9 mouse cellular contexts compared by ENCODE assay signal in the genomic region with DNA sequence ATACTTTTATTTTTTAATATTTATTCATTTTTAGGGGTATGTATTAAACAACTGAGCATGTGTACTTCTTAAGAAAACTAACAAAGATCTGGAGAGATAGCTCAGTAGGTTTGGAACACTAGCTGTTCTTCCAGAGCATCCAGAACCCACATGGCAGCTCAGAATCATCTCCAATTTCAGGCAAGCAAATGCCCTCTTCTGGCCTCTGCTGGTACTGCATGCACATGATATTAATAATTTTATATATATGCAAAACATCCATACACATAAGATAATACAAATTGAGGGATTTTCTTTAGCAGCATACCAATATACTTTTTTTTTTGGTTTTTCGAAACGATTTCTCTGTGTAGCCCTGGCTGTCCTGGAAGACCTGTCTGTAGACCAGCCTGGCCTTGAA. TPM values are rescaled to one million over a fixed set of nuclear protein-coding genes. Genes with fewer than 3 reads are reported as not detected.
DNase-seq lines count a peak whose midpoint lies in the region; ATAC-seq and TF ChIP-seq lines count a peak whose summit lies in the region.
"Had no signal": no experiment of that assay in that cellular context is flagged by ENCODE, and none has a peak within 500 bp of the region (broad histone marks: within the 10 kb centered on the region; RNA-seq: fewer than 3 reads in every experiment).

No protein-coding gene starts in this region.

- no peak for ATAC-seq in intestine, embryonic 14.5 days (replicated peaks; ENCODE audit: low FRiP score, low TSS enrichment, low read depth)
- no peak for ATAC-seq in intestine, embryonic 16.5 days

- H3K9me3 ChIP-seq in intestine, embryonic 14.5 days (ENCODE audit: control insufficient read depth, low read length): no peaks in the 10 kb centered on the region
- no peaks in the 10 kb centered on the region for H3K9me3 ChIP-seq in intestine, embryonic 16.5 days (ENCODE audit: control insufficient read depth, low read length)
- no peaks in the 10 kb centered on the region for H3K9me3 ChIP-seq in MEL (replicated peaks; ENCODE audit: insufficient read depth, low read length)

- H3K9ac ChIP-seq in intestine, embryonic 14.5 days (ENCODE audit: low read length): no peak overlapping the region
- no peak overlapping the region for H3K9ac ChIP-seq in intestine, embryonic 16.5 days (ENCODE audit: low read depth, low read length)
- no peak overlapping the region for H3K9ac ChIP-seq in MEL (ENCODE audit: control insufficient read depth, low read depth, low read length, poor library complexity, severe bottlenecking)

- H3K4me3 ChIP-seq in intestine, embryonic 14.5 days (ENCODE audit: low read depth, low read length): no peak overlapping the region
- no peak overlapping the region for H3K4me3 ChIP-seq in intestine, embryonic 16.5 days (ENCODE audit: low read length)
- no peak overlapping the region for H3K4me3 ChIP-seq in MEL (ENCODE audit: control insufficient read depth in 1 of 2, insufficient read depth in 1 of 2, low read depth in 2 of 2, low read length in 2 of 2)
- H3K4me3 ChIP-seq in left cerebral cortex, adult 2 months: no peak overlapping the region

- intact Hi-C loops in left cerebral cortex, adult 2 months (cut with DNase I): loop anchor here (10.0 kb wide), 2 partner anchors 401 to 859 kb away; no protein-coding TSS in a partner anchor

- H3K4me1 ChIP-seq in intestine, embryonic 14.5 days (replicated peaks; ENCODE audit: control insufficient read depth, insufficient read depth, low read length): peaks cover 11% of the 10 kb centered on the region; the same call in 1 of the 2 replicates
- H3K4me1 ChIP-seq in intestine, embryonic 16.5 days (ENCODE audit: control insufficient read depth, insufficient read depth, low read length): no peaks in the 10 kb centered on the region
- peaks cover 0 to 5% of the 10 kb centered on the region in 2 experiments; a peak in 3 of 4 replicates for H3K4me1 ChIP-seq in MEL (ENCODE audit: control insufficient read depth in 1 of 2, insufficient read depth in 2 of 2, low read length in 2 of 2)

- TF ChIP-seq CTCF in MEL (IDR thresholded peaks at IDR 0.05 in 2 of 3, conservative IDR thresholded peaks at IDR 0.05 in 1 of 3; ENCODE audit: control insufficient read depth in 1 of 3, insufficient read depth in 1 of 3, low read depth in 2 of 3, low read length in 3 of 3, poor library complexity in 1 of 3, severe bottlenecking in 1 of 3): peak; percentile 65 to 69 (median 69)
- peak; percentile 79 for TF ChIP-seq CTCF in left cerebral cortex, adult 2 months (IDR thresholded peaks at IDR 0.05)

- no peak for TF ChIP-seq EP300 in MEL (IDR thresholded peaks at IDR 0.05; ENCODE audit: low read depth in 1 of 2, low read length in 2 of 2)

- H3K79me2 ChIP-seq in MEL (ENCODE audit: control insufficient read depth, insufficient read depth, low read length, poor library complexity): no peaks in the 10 kb centered on the region; the same call in 1 of the 2 replicates

- no peak for TF ChIP-seq POLR2A in MEL (IDR thresholded peaks at IDR 0.05; ENCODE audit: control insufficient read depth in 1 of 2, insufficient read depth in 1 of 2, low read depth in 1 of 2, low read length in 2 of 2, poor library complexity in 1 of 2)

- H3K27ac ChIP-seq in intestine, embryonic 14.5 days (ENCODE audit: low read depth): no peak overlapping the region
- no peak overlapping the region for H3K27ac ChIP-seq in intestine, embryonic 16.5 days (ENCODE audit: low read length)
- H3K27ac ChIP-seq in MEL (ENCODE audit: control insufficient read depth, low read depth, low read length): no peak overlapping the region
- no peak overlapping the region for H3K27ac ChIP-seq in left cerebral cortex, adult 2 months
- H3K27ac ChIP-seq: macrophage had no signal

- H3K36me3 ChIP-seq in intestine, embryonic 14.5 days (ENCODE audit: control insufficient read depth, insufficient read depth, low read length): no peaks in the 10 kb centered on the region
- no peaks in the 10 kb centered on the region for H3K36me3 ChIP-seq in intestine, embryonic 16.5 days (ENCODE audit: control insufficient read depth, insufficient read depth, low read length)
- peaks cover 0 to 8% of the 10 kb centered on the region in 2 experiments; a peak in 2 of 4 replicates for H3K36me3 ChIP-seq in MEL (ENCODE audit: control insufficient read depth in 1 of 2, insufficient read depth in 2 of 2, low read length in 2 of 2)

- TF ChIP-seq RAD21 in MEL (IDR thresholded peaks at IDR 0.05; ENCODE audit: low read depth, low read length): peak; percentile 75

- 76% methylated on average over 2 of the region's 2 CpGs for WGBS in intestine, embryonic 14.5 days
- WGBS in intestine, embryonic 16.5 days: 69% methylated on average over 2 of the region's 2 CpGs

- DNase-seq in intestine, embryonic 14.5 days (ENCODE audit: low spot score): peak; percentile 78
- DNase-seq in CD4-positive helper T cell, adult 2 months (ENCODE audit: low read depth, low spot score): peak; percentile 67
- DNase-seq in MEL (ENCODE audit: low read depth, low spot score): peak; percentile 78
- DNase-seq in embryo, embryonic 11.5 days (ENCODE audit: low read depth, low spot score): peak; percentile 31
- peak; percentile 26 to 35 for DNase-seq in left cerebral cortex, adult 2 months (ENCODE audit: extremely low spot score in 1 of 2, low spot score in 2 of 2)
- DNase-seq in retina, postnatal 7 days (ENCODE audit: low read depth, low spot score): peak; percentile 19
- DNase-seq in gastrocnemius, adult 8-10 months (ENCODE audit: low spot score in 2 of 2): no peak

- H3K27me3 ChIP-seq in intestine, embryonic 14.5 days (replicated peaks; ENCODE audit: control insufficient read depth, insufficient read depth, low read length): no peaks in the 10 kb centered on the region
- H3K27me3 ChIP-seq in intestine, embryonic 16.5 days (replicated peaks; ENCODE audit: control insufficient read depth, insufficient read depth, low read length): no peaks in the 10 kb centered on the region
- H3K27me3 ChIP-seq in MEL (ENCODE audit: control insufficient read depth in 1 of 2, insufficient read depth in 2 of 2, low read length in 2 of 2): no peaks in the 10 kb centered on the region

- no peak overlapping the region for H3K4me2 ChIP-seq in intestine, embryonic 14.5 days (ENCODE audit: low read length)
- H3K4me2 ChIP-seq in intestine, embryonic 16.5 days (ENCODE audit: low read depth, low read length): no peak overlapping the region

TF ChIP-seq in MEL, 35 proteins besides CTCF, POLR2A, EP300 and RAD21 (continues in another document):
- peak; percentile 85 for TF ChIP-seq ZC3H11A (IDR thresholded peaks at IDR 0.05; ENCODE audit: low read depth, low read length)
- no peak for TF ChIP-seq ZNF384 (IDR thresholded peaks at IDR 0.05; ENCODE audit: low read depth, low read length)
- no peak for TF ChIP-seq USF1 (IDR thresholded peaks at IDR 0.05; ENCODE audit: low read depth, low read length)
- TF ChIP-seq ZKSCAN1 (IDR thresholded peaks at IDR 0.05; ENCODE audit: low read depth, low read length): no peak
- no peak for TF ChIP-seq TBP (IDR thresholded peaks at IDR 0.05; ENCODE audit: low read depth, low read length)
- no peak for TF ChIP-seq MEF2A (IDR thresholded peaks at IDR 0.05; ENCODE audit: extremely low read depth, insufficient replicate concordance, low read depth, low read length, poor library complexity, severe bottlenecking)

RNA-seq across cellular contexts. Expression of a gene that starts 1.9 kb away (rescaled TPM):
- 14.2 and 15.5 TPM in 2 replicates for polyA plus RNA-seq in intestine, embryonic 14.5 days (2014; fragmentation: Nextera tagmentation; extraction: Ambion mirVana)
- polyA plus RNA-seq in intestine, embryonic 16.5 days (2015; fragmentation: Nextera tagmentation; extraction: Ambion mirVana): 13.2 and 13.4 TPM in 2 replicates
- 6.7 and 7.5 TPM in 2 replicates for total RNA-seq in MEL (2012; rRNA removed)
- 1 to 10 TPM in 1 of 2 experiments, not detected in 1; 6.5 TPM for polyA plus RNA-seq in MEL (2012; ENCODE audit: insufficient read depth in 1 of 2, insufficient read length in 2 of 2, low read depth in 1 of 2, low replicate concordance in 2 of 2, missing spikeins in 1 of 2)
- 10 to 100 TPM; 14.9 to 16.0 TPM for total RNA-seq in left cerebral cortex, adult 2 months (2021)
- total RNA-seq in gastrocnemius, adult 8-10 months (2022): 10 to 100 TPM in 1 of 4 experiments, 1 to 10 TPM in 3; 7.3 to 11.3 (median 9.3) TPM

RNA-seq across cellular contexts. Expression of a gene that starts 20.8 kb away (rescaled TPM):
- polyA plus RNA-seq in intestine, embryonic 14.5 days (2014; fragmentation: Nextera tagmentation; extraction: Ambion mirVana): 0.22 TPM in 1 of 2 replicates, not detected in the other
- 0.06 TPM in 1 of 2 replicates, not detected in the other for polyA plus RNA-seq in intestine, embryonic 16.5 days (2015; fragmentation: Nextera tagmentation; extraction: Ambion mirVana)
- 0.04 TPM in 1 of 2 replicates, not detected in the other for total RNA-seq in MEL (2012; rRNA removed)
- polyA plus RNA-seq in MEL (2012; ENCODE audit: insufficient read depth in 1 of 2, insufficient read length in 2 of 2, low read depth in 1 of 2, low replicate concordance in 2 of 2, missing spikeins in 1 of 2): not detected
- not detected for total RNA-seq in left cerebral cortex, adult 2 months (2021)
- not detected for total RNA-seq in gastrocnemius, adult 8-10 months (2022)
- polyA plus RNA-seq: macrophage had no signal

RNA-seq across cellular contexts. Expression of a gene that starts 43.3 kb away (rescaled TPM):
- polyA plus RNA-seq in intestine, embryonic 14.5 days (2014; fragmentation: Nextera tagmentation; extraction: Ambion mirVana): 25.0 and 26.5 TPM in 2 replicates
- polyA plus RNA-seq in intestine, embryonic 16.5 days (2015; fragmentation: Nextera tagmentation; extraction: Ambion mirVana): 16.6 and 18.0 TPM in 2 replicates
- 39.1 and 39.9 TPM in 2 replicates for total RNA-seq in MEL (2012; rRNA removed)
- polyA plus RNA-seq in MEL (2012; ENCODE audit: insufficient read depth in 1 of 2, insufficient read length in 2 of 2, low read depth in 1 of 2, low replicate concordance in 2 of 2, missing spikeins in 1 of 2): 10 to 100 TPM in 1 of 2 experiments, not detected in 1; 48.4 TPM
- total RNA-seq in left cerebral cortex, adult 2 months (2021): 10 to 100 TPM; 21.9 to 24.5 TPM
- total RNA-seq in gastrocnemius, adult 8-10 months (2022): 1 to 10 TPM; 4.4 to 6.2 (median 4.9) TPM

RNA-seq across cellular contexts. Expression of a gene that starts 43.5 kb away (rescaled TPM):
- polyA plus RNA-seq in intestine, embryonic 14.5 days (2014; fragmentation: Nextera tagmentation; extraction: Ambion mirVana): 93.3 and 97.0 TPM in 2 replicates
- 55.9 and 59.3 TPM in 2 replicates for polyA plus RNA-seq in intestine, embryonic 16.5 days (2015; fragmentation: Nextera tagmentation; extraction: Ambion mirVana)
- total RNA-seq in MEL (2012; rRNA removed): 50.9 and 54.7 TPM in 2 replicates
- polyA plus RNA-seq in MEL (2012; ENCODE audit: insufficient read depth in 1 of 2, insufficient read length in 2 of 2, low read depth in 1 of 2, low replicate concordance in 2 of 2, missing spikeins in 1 of 2): 10 to 100 TPM in 1 of 2 experiments, not detected in 1; 45.3 TPM
- total RNA-seq in left cerebral cortex, adult 2 months (2021): 10 to 100 TPM; 34.5 to 37.3 TPM
- total RNA-seq in gastrocnemius, adult 8-10 months (2022): 10 to 100 TPM; 16.5 to 19.9 (median 17.1) TPM

RNA-seq across cellular contexts. Expression of a gene that starts 45.3 kb away (rescaled TPM):
- polyA plus RNA-seq in intestine, embryonic 14.5 days (2014; fragmentation: Nextera tagmentation; extraction: Ambion mirVana): 0.81 and 34.1 TPM in 2 replicates
- polyA plus RNA-seq in intestine, embryonic 16.5 days (2015; fragmentation: Nextera tagmentation; extraction: Ambion mirVana): 35.9 and 42.4 TPM in 2 replicates
- not detected in 2 replicates for total RNA-seq in MEL (2012; rRNA removed)
- polyA plus RNA-seq in MEL (2012; ENCODE audit: insufficient read depth in 1 of 2, insufficient read length in 2 of 2, low read depth in 1 of 2, low replicate concordance in 2 of 2, missing spikeins in 1 of 2): not detected
- not detected for total RNA-seq in left cerebral cortex, adult 2 months (2021)
- not detected for total RNA-seq in gastrocnemius, adult 8-10 months (2022)
- polyA plus RNA-seq: macrophage had no signal

Comparison
In these comparisons a context has a peak if more than half of its experiments do, and no peak if none do; other contexts are left out.
1. DNase-seq: peak in intestine, embryonic 14.5 days (single experiment), CD4-positive helper T cell, adult 2 months (single experiment), MEL (single experiment), embryo, embryonic 11.5 days (single experiment), left cerebral cortex, adult 2 months (2 of 2) and retina, postnatal 7 days (single experiment); none in gastrocnemius, adult 8-10 months (0 of 2).